Mouse (Mus musculus): Measurements from ENCODE around the gene Rtp2.

Gene Rtp2

DNA sequence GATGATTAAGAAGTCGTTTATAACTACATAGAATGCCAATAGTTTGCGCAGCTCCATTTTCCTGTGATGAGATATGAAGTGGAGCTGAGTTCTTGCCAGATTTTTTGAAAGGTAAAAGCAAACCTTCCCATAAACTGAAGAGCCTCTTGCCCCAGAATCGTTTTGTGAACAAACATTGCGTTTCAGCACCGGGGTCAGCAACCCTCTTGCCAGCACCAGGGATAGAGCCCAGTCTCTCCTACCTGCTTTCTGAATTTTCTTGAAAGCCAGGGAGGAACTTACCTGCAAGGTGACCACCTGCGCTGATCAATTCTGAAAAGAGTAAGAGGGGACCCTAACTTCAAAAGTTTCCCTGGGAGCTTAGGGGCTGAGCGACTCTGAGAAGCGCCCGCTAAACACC, 42.0 kb downstream of the Rtp2 start:
- no peak for DNase-seq (ENCODE audit: low spot score)

- DNase-seq (ENCODE audit: low spot score) = no peak
Measured at GRCm38 (mm10) chr16:23887910-23888579, 44.1 kb downstream of the Rtp2 start.

GRCm38 (mm10) chr16:23885098-23885497, 47.1 kb downstream of the Rtp2 start:
- no peak for DNase-seq (ENCODE audit: low spot score)
